Mouse (Mus musculus) heart, embryonic 14.5 days (tissue): ENCODE results near the gene Depdc1b. TPM values are rescaled to one million over a fixed set of nuclear protein-coding genes. Genes with fewer than 3 reads are reported as not detected.

Source experiments
- ATAC-seq: fragments of 200-750 bp; cut with Nextera tagmentation; 2 replicates; pipeline ENCODE4 v1.8.0; 2017; ENCODE audit warnings: low read depth, moderate TSS enrichment; ENCODE audit not compliant: insufficient number of reproducible peaks, insufficient read depth, low FRiP score
- H3K27ac ChIP-seq, 2 experiments: fragments of 200-500 bp in 1 of 2; fragments of 300-500 bp in 1 of 2; sonication (generic) in 1 of 2; replicated peaks in 1 of 2; 2 replicates each; pipeline ENCODE4 v1.5.1; 2012 to 2014; ENCODE audit warnings: low read depth in 2 of 2, low read length in 2 of 2, control low read depth in 1 of 2, mild to moderate bottlenecking in 1 of 2, mixed read lengths in 1 of 2; ENCODE audit not compliant: control insufficient read depth in 1 of 2, insufficient read depth in 1 of 2
- H3K27me3 ChIP-seq: fragments of 300-500 bp; sonication (generic); 2 replicates; pipeline ENCODE4 v1.6.1; 2014; ENCODE audit warnings: mild to moderate bottlenecking, low read length, control low read depth; ENCODE audit not compliant: control insufficient read depth, insufficient read depth
- H3K36me3 ChIP-seq: fragments of 300-500 bp; sonication (generic); 2 replicates; pipeline ENCODE4 v1.6.1; 2014; ENCODE audit warnings: mild to moderate bottlenecking, control low read depth, low read length, mixed read lengths; ENCODE audit not compliant: control insufficient read depth, insufficient read depth
- H3K4me1 ChIP-seq, 2 experiments: fragments of 200-500 bp in 1 of 2; fragments of 300-500 bp in 1 of 2; sonication (generic) in 1 of 2; 2 replicates each; pipeline ENCODE4 v1.6.1; 2012 to 2014; ENCODE audit warnings: low read length in 2 of 2, control low read depth in 1 of 2, mixed read lengths in 1 of 2; ENCODE audit not compliant: control insufficient read depth in 2 of 2, insufficient read depth in 2 of 2
- H3K4me2 ChIP-seq: fragments of 300-500 bp; sonication (generic); 2 replicates; pipeline ENCODE4 v1.6.1; 2014; ENCODE audit warnings: mild to moderate bottlenecking, low read length
- H3K4me3 ChIP-seq, 2 experiments: fragments of 200-500 bp in 1 of 2; fragments of 300-500 bp in 1 of 2; sonication (generic) in 1 of 2; 2 replicates each; pipeline ENCODE4 v1.5.1; 2012 to 2014; ENCODE audit warnings: low read length in 2 of 2, mild to moderate bottlenecking in 2 of 2, control low read depth in 1 of 2, low read depth in 1 of 2, moderate library complexity in 1 of 2; ENCODE audit not compliant: control insufficient read depth in 1 of 2, insufficient read depth in 1 of 2
- H3K9ac ChIP-seq: fragments of 300-500 bp; sonication (generic); 2 replicates; pipeline ENCODE4 v1.6.1; 2014; ENCODE audit warnings: mild to moderate bottlenecking, low read length
- H3K9me3 ChIP-seq: fragments of 300-500 bp; sonication (generic); 2 replicates; pipeline ENCODE4 v1.6.1; 2016; ENCODE audit warnings: low read length, control low read depth; ENCODE audit not compliant: control insufficient read depth
- whole genome bisulfite sequencing: fragments of 180-500 bp; shearing (Covaris S2); extraction: QIAGEN DNeasy Blood & Tissue Kit; methylation state at CpG from one replicate; pipeline ENCODE4 v1.1.7; 2014; 5-methylcytosine and 5-hydroxymethylcytosine counted together
- polyA plus RNA-seq: library from polyadenylated mRNA; unstranded; fragments of >200 nt; fragmentation: Nextera tagmentation; extraction: Ambion mirVana; gene quantifications from 2 replicates; pipeline ENCODE4 v1.2.1, GENCODE M21; 2014

The Depdc1b gene
- polyA plus RNA-seq, 1 experiment from 2014 or later = 4.6 TPM

DNA sequence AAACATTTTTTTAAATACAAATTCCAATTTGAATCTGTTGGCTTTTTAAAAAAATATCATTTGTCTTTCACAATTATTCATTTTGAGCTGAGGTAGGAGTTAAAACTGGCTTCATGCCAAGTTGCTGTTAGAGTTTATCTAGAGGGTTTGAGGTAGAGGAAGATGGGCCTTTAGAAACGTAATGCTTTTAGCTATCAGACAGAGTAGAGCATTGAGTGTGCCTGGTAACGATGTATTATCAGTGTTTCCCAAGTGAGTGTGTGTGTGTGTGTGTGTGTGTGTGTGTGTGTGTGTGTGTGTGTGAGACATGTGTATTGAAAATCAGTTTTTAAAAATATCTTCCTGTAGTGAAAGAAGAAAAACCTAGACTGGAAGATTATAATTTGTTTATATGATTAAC lies 60.5 kb downstream of the Depdc1b start:
- 14% methylated on average over 2 of the region's 2 CpGs for WGBS
- Histone ChIP-seq H3K4me1 (no peaks in the 10 kb centered on the region), H3K27me3 (no peaks in the 10 kb centered on the region), H3K4me2 (no peak overlapping the region), H3K36me3 (peaks cover 6% of the 10 kb centered on the region; the same call in 1 of the 2 replicates), H3K9me3 (no peaks in the 10 kb centered on the region), H3K27ac (no peak overlapping the region), H3K9ac (no peak overlapping the region), H3K4me3 (no peak overlapping the region)
- ATAC-seq = no peak

DNA sequence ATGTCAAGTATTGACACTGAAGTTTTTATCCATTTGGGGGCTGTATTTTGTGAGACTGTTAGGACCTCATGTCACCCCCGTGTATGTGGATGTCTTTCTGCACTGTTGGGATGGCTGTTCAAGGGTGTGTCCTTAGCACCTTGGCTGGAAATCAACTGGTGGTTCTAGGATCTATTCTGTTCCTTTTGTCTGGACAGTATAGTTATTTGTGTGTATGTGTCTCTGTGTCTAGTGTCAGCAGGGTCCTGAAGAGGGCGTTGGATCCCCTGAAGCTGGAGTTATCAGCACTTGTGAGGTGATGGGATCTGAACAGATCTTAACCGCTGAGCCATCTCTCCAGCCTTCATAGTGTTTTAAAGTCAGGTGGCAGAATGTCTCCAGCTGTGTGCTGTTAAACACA lies 65.0 kb downstream of the Depdc1b start:
- Histone ChIP-seq H3K36me3 (no peaks in the 10 kb centered on the region), H3K27ac (no peak overlapping the region), H3K4me1 (no peaks in the 10 kb centered on the region), H3K4me2 (no peak overlapping the region), H3K9me3 (no peaks in the 10 kb centered on the region), H3K9ac (no peak overlapping the region), H3K4me3 (no peak overlapping the region), H3K27me3 (no peaks in the 10 kb centered on the region)
- WGBS = 79% methylated on average over 3 of the region's 3 CpGs
- no peak for ATAC-seq

DNA sequence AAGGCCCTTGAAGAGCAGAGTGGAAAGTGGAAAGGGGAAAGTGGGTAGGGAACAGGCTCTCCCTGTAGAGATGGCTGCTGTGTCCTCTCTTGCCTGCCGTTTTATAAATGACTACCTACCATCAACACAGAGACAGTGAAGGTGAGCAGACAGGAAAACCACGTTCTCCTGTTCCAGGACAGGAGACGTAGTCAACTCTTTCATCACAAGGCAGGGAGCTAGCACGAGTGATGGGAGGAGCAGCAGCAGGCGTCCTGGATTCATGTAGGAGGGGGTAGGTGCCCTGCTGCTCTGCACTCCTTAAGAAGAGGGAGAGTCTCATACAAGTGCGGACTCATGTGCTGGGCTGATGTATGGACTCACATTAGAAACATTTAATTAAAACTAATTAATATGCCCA lies 66.9 kb downstream of the Depdc1b start:
- Histone ChIP-seq H3K9me3 (no peaks in the 10 kb centered on the region), H3K4me3 (no peak overlapping the region), H3K36me3 (no peaks in the 10 kb centered on the region), H3K4me2 (no peak overlapping the region), H3K27ac (no peak overlapping the region), H3K4me1 (peaks cover 2 to 3% of the 10 kb centered on the region in 2 experiments; a peak in 1 of 4 replicates), H3K9ac (no peak overlapping the region), H3K27me3 (no peaks in the 10 kb centered on the region)
- no peak for ATAC-seq
- 64% methylated on average over 6 of the region's 6 CpGs for WGBS

DNA sequence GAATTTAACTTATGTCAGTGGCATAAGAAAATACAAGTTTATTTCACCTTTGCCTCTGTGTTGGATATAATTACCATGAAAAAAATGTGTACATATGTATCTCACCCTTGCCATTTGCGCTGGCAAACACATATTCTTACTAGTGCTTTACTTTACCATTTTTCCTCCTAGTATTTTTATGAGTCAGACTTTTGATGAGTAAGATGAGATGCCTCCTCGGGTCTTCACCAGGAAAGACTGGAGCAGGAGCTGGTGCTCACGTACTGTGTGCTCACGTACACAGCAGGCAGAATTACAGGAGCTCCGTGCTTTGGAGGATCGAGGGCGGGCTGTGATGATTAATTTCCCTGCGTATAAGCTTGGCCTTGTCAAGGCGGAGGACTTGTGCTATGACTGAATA lies 69.9 kb downstream of the Depdc1b start:
- H3K4me3 ChIP-seq = no peak overlapping the region
- H3K36me3 ChIP-seq = no peaks in the 10 kb centered on the region
- no peaks in the 10 kb centered on the region for H3K27me3 ChIP-seq
- WGBS = 82% methylated on average over 9 of the region's 9 CpGs
- H3K9me3 ChIP-seq = no peaks in the 10 kb centered on the region
- no peak overlapping the region for H3K27ac ChIP-seq
- ATAC-seq = no peak
- H3K4me1 ChIP-seq = peaks cover 2 to 3% of the 10 kb centered on the region in 2 experiments; a peak in 1 of 4 replicates
- no peak overlapping the region for H3K4me2 ChIP-seq
- no peak overlapping the region for H3K9ac ChIP-seq

DNA sequence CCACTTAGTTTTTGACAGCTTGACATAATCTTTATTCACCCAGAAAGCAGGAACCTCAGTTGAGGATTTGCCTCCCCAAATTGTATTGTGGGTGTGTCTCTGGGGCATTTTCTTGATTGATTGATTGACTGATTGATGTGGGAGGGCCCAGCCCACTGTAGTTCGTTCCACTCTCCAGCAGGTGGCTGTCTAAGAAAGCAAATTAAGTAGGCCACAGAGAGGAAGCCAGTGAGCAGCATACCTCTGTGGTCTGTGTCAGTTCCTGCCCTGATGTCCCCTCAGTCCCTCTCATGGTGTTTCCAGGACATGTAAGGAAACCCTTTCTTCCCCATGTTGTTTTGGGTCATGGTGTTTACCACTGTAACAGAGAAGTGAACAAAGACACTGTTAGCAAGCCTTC lies 74.4 kb downstream of the Depdc1b start:
- WGBS = 5% methylated on average over 1 of the region's 1 CpGs
- peaks cover 2 to 3% of the 10 kb centered on the region in 2 experiments; a peak in 1 of 4 replicates for H3K4me1 ChIP-seq
- no peaks in the 10 kb centered on the region for H3K36me3 ChIP-seq
- H3K9me3 ChIP-seq = no peaks in the 10 kb centered on the region
- no peak overlapping the region for H3K4me3 ChIP-seq
- H3K9ac ChIP-seq = no peak overlapping the region
- no peak for ATAC-seq
- no peak overlapping the region for H3K27ac ChIP-seq
- no peaks in the 10 kb centered on the region for H3K27me3 ChIP-seq
- no peak overlapping the region for H3K4me2 ChIP-seq

DNA sequence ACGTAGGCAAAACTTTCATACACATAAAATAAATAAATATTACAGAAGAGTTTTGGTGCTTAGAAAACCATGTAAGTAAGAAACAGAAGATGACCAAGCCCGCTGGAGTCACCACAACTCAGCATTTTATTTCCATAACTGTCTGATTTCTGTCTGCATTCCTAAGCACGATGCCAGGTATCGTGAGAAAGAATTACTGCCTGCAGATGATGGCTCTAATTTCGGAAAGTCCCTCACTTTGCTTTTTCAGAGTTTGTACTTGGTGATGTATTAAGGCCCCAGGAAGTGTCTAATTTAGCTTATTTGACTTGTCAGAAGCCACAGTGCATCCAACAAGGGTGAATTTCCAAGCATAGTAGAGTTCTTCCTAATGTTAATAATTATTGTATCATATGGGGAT lies 87.1 kb downstream of the Depdc1b start:
- WGBS = 89% methylated on average over 5 of the region's 5 CpGs
- no peak overlapping the region for H3K4me3 ChIP-seq
- H3K27ac ChIP-seq = no peak overlapping the region
- no peaks in the 10 kb centered on the region for H3K4me1 ChIP-seq
- ATAC-seq = no peak
- no peak overlapping the region for H3K4me2 ChIP-seq
- H3K27me3 ChIP-seq = no peaks in the 10 kb centered on the region
- H3K9ac ChIP-seq = no peak overlapping the region
- H3K9me3 ChIP-seq = no peaks in the 10 kb centered on the region; the same call in 1 of the 2 replicates
- H3K36me3 ChIP-seq = no peaks in the 10 kb centered on the region

DNA sequence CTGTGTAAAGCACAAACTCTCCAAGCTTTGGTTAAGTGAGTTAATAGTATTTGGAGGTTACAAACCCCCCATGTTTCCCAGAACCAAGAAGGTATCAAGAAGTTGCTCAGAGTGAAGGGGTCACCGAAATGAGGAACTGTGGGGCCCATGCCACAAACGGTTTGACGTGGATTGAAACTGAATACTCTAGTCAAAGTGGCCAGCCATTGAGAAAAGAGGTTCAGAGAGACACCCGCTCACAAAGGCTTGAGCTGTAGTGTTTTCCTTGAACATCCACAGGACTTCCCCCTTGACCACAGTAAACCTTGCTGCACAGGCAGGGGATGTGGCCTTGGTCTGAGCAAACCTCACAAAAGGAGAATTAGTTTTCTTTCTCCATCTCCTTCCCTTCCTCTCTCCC lies 88.2 kb downstream of the Depdc1b start:
- Histone ChIP-seq H3K36me3 (no peaks in the 10 kb centered on the region), H3K27me3 (no peaks in the 10 kb centered on the region), H3K4me1 (no peaks in the 10 kb centered on the region), H3K27ac (no peak overlapping the region), H3K4me3 (no peak overlapping the region), H3K9ac (no peak overlapping the region), H3K4me2 (no peak overlapping the region), H3K9me3 (no peaks in the 10 kb centered on the region; the same call in 1 of the 2 replicates)
- ATAC-seq = no peak
- WGBS = 84% methylated on average over 4 of the region's 4 CpGs

DNA sequence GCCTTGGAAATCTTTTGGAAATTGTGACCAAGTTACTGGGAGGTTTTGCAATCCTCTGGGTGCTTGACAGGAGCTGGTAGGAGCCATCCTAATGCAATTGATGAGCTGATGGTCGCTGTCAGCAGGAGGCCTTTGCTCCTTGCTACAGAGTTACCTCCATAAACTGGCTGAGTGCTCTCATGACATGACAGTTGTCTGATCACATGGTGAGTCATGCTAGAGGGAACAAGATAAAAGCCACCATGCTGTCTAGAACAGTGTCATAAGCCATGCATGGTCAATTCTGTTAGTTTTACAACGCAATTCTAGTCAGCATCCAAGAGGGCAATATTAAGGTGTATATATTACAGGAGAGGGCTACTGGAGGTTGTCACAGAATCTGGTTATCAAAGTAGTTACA lies 99.3 kb downstream of the Depdc1b start:
- no peaks in the 10 kb centered on the region for H3K27me3 ChIP-seq
- WGBS = 75% methylated on average over 2 of the region's 2 CpGs
- H3K27ac ChIP-seq = no peak overlapping the region
- no peak overlapping the region for H3K4me2 ChIP-seq
- H3K9me3 ChIP-seq = no peaks in the 10 kb centered on the region
- peaks cover 0 to 3% of the 10 kb centered on the region in 2 experiments; a peak in 1 of 4 replicates for H3K4me1 ChIP-seq
- no peak for ATAC-seq
- H3K9ac ChIP-seq = no peak overlapping the region
- H3K4me3 ChIP-seq = no peak overlapping the region
- no peaks in the 10 kb centered on the region for H3K36me3 ChIP-seq
